Mouse (Mus musculus) CH12.LX (cell line): ENCODE results near the gene Trappc11. TPM values are rescaled to one million over a fixed set of nuclear protein-coding genes. Genes with fewer than 3 reads are reported as not detected.
"Not testable (repeated sequence)": the region's sequence is repeated elsewhere in the genome, so short reads cannot be mapped to it uniquely, and the experiment has no call there.

Experiments used
- DNase-seq: peaks from one replicate; pipeline ENCODE4 v3.0.0-alpha.2; 2013; ENCODE audit errors: extremely low read depth
- H3K27ac ChIP-seq: 2 replicates; pipeline ENCODE4 v1.5.1; 2012; ENCODE audit warnings: low read depth, mild to moderate bottlenecking, control low read depth, moderate library complexity; ENCODE audit not compliant: insufficient read depth
- H3K27me3 ChIP-seq: replicated peaks from 2 replicates; pipeline ENCODE3; 2012; ENCODE audit warnings: inconsistent platforms
- H3K36me3 ChIP-seq, 2 experiments: replicated peaks in 1 of 2; 2 replicates each; pipeline versions ENCODE3 to v1.6.1; 2012; ENCODE audit warnings: inconsistent platforms in 1 of 2, low read length in 1 of 2, mild to moderate bottlenecking in 1 of 2, mixed read lengths in 1 of 2, moderate library complexity in 1 of 2; ENCODE audit not compliant: control insufficient read depth in 1 of 2, insufficient read depth in 1 of 2
- H3K4me1 ChIP-seq, 2 experiments: 2 replicates each; pipeline ENCODE4 v1.6.1; 2012; ENCODE audit warnings: inconsistent platforms in 1 of 2, moderate library complexity in 1 of 2; ENCODE audit not compliant: insufficient read depth in 2 of 2, control insufficient read depth in 1 of 2
- H3K4me2 ChIP-seq: 2 replicates; pipeline ENCODE4 v1.6.1; 2012; ENCODE audit warnings: low read depth, mild to moderate bottlenecking, control low read depth; ENCODE audit not compliant: poor library complexity, insufficient read depth, severe bottlenecking
- H3K4me3 ChIP-seq, 3 experiments: fragments of 150-350 bp in 1 of 3; sonication (generic) in 1 of 3; replicated peaks in 1 of 3; 2 replicates each; pipeline versions ENCODE3 to v1.5.1; 2011 to 2012; ENCODE audit warnings: low read depth in 2 of 3, low read length in 2 of 3, mild to moderate bottlenecking in 2 of 3, moderate library complexity in 2 of 3, control low read depth in 1 of 3, improper control_type of control experiment in 1 of 3, inconsistent platforms in 1 of 3, mixed read lengths in 1 of 3; ENCODE audit not compliant: poor library complexity in 1 of 3
- H3K79me2 ChIP-seq: replicated peaks from 2 replicates; pipeline ENCODE4 v1.6.1; 2012; ENCODE audit warnings: mild to moderate bottlenecking, moderate library complexity; ENCODE audit not compliant: control insufficient read depth, poor library complexity, insufficient read depth, severe bottlenecking; ENCODE audit errors: extremely low read depth
- H3K9ac ChIP-seq: 2 replicates; pipeline ENCODE4 v1.6.1; 2012; ENCODE audit warnings: low read depth, mild to moderate bottlenecking, control low read depth, moderate library complexity; ENCODE audit not compliant: insufficient read depth
- H3K9me3 ChIP-seq: replicated peaks from 2 replicates; pipeline ENCODE3; 2012; ENCODE audit warnings: low read length, inconsistent platforms, mixed read lengths
- CHD2 ChIP-seq: IDR thresholded peaks from 2 replicates; pipeline ENCODE4 v1.6.1; 2011; ENCODE audit warnings: low read length, improper control_type of control experiment
- CTCF ChIP-seq, 2 experiments: IDR thresholded peaks in 1 of 2; conservative IDR thresholded peaks in 1 of 2; 2 replicates each; pipeline ENCODE4 v1.5.1; 2011 to 2012; ENCODE audit warnings: low read depth in 2 of 2, low read length in 2 of 2, improper control_type of control experiment in 1 of 2, inconsistent platforms in 1 of 2, mild to moderate bottlenecking in 1 of 2, moderate library complexity in 1 of 2
- ETS1 ChIP-seq: conservative IDR thresholded peaks from 2 replicates; pipeline ENCODE4 v1.6.1; 2012; ENCODE audit warnings: low read depth, mild to moderate bottlenecking, inconsistent platforms, low read length, improper control_type of control experiment, moderate library complexity
- GABPA ChIP-seq: IDR thresholded peaks from 2 replicates; pipeline ENCODE4 v1.6.1; 2012; ENCODE audit warnings: low read depth, low read length, improper control_type of control experiment, inconsistent platforms; ENCODE audit not compliant: insufficient replicate concordance
- HCFC1 ChIP-seq: IDR thresholded peaks from 2 replicates; pipeline ENCODE4 v1.6.1; 2012; ENCODE audit warnings: low read depth, mild to moderate bottlenecking, inconsistent platforms, low read length, improper control_type of control experiment
- IRF4 ChIP-seq: IDR thresholded peaks from 2 replicates; pipeline ENCODE4 v1.6.1; 2014; ENCODE audit warnings: low read depth, mild to moderate bottlenecking, inconsistent platforms, low read length, improper control_type of control experiment
- JUN ChIP-seq: IDR thresholded peaks from 2 replicates; pipeline ENCODE4 v1.6.1; 2011; ENCODE audit warnings: low read depth, mild to moderate bottlenecking, low read length, improper control_type of control experiment, moderate library complexity; ENCODE audit not compliant: insufficient read depth
- JUND ChIP-seq: conservative IDR thresholded peaks from 2 replicates; pipeline ENCODE4 v1.6.1; 2011; ENCODE audit warnings: low read depth, low read length, improper control_type of control experiment
- KAT2A ChIP-seq: IDR thresholded peaks from 2 replicates; pipeline ENCODE4 v1.6.1; 2012; ENCODE audit warnings: low read length, improper control_type of control experiment, inconsistent platforms; ENCODE audit not compliant: insufficient replicate concordance
- MAFK ChIP-seq: IDR thresholded peaks from 2 replicates; pipeline ENCODE4 v1.6.1; 2011; ENCODE audit warnings: low read length, improper control_type of control experiment; ENCODE audit not compliant: insufficient replicate concordance
- MAX ChIP-seq: IDR thresholded peaks from 2 replicates; pipeline ENCODE4 v1.6.1; 2011; ENCODE audit warnings: low read length, improper control_type of control experiment
- MAZ ChIP-seq: IDR thresholded peaks from 2 replicates; pipeline ENCODE4 v1.6.1; 2012; ENCODE audit warnings: low read depth, mild to moderate bottlenecking, inconsistent platforms, low read length, improper control_type of control experiment, moderate library complexity
- MEF2A ChIP-seq: IDR thresholded peaks from 2 replicates; pipeline ENCODE4 v1.6.1; 2014; ENCODE audit warnings: low read depth, mild to moderate bottlenecking, inconsistent platforms, low read length, improper control_type of control experiment, borderline replicate concordance
- MXI1 ChIP-seq: IDR thresholded peaks from 2 replicates; pipeline ENCODE4 v1.6.1; 2011; ENCODE audit warnings: mild to moderate bottlenecking, low read depth, low read length, improper control_type of control experiment
- MYC ChIP-seq: IDR thresholded peaks from 2 replicates; pipeline ENCODE4 v1.6.1; 2011; ENCODE audit warnings: low read depth, mild to moderate bottlenecking, improper control_type of control experiment, low read length
- NELFE ChIP-seq: IDR thresholded peaks from 2 replicates; pipeline ENCODE4 v1.6.1; 2011; ENCODE audit warnings: low read depth, low read length, improper control_type of control experiment
- PAX5 ChIP-seq: IDR thresholded peaks from 2 replicates; pipeline ENCODE4 v1.6.1; 2012; ENCODE audit warnings: low read length, inconsistent platforms, mixed read lengths
- POLR2A ChIP-seq: IDR thresholded peaks from 2 replicates; pipeline ENCODE4 v1.6.1; 2011; ENCODE audit warnings: low read depth, mild to moderate bottlenecking, improper control_type of control experiment, low read length
- POLR2AphosphoS2 ChIP-seq: IDR thresholded peaks from 2 replicates; pipeline ENCODE4 v1.6.1; 2011; ENCODE audit warnings: low read depth, low read length, improper control_type of control experiment
- RCOR1 ChIP-seq: conservative IDR thresholded peaks from 2 replicates; pipeline ENCODE4 v1.6.1; 2012; ENCODE audit warnings: low read depth, mild to moderate bottlenecking, inconsistent platforms, low read length, improper control_type of control experiment
- SIN3A ChIP-seq: IDR thresholded peaks from 2 replicates; pipeline ENCODE4 v1.6.1; 2012; ENCODE audit warnings: low read length, improper control_type of control experiment, inconsistent platforms
- UBTF ChIP-seq: IDR thresholded peaks from 2 replicates; pipeline ENCODE4 v1.6.1; 2012; ENCODE audit warnings: low read depth, mild to moderate bottlenecking, inconsistent platforms, low read length, improper control_type of control experiment, moderate library complexity
- USF2 ChIP-seq: conservative IDR thresholded peaks from 2 replicates; pipeline ENCODE4 v1.6.1; 2011; ENCODE audit warnings: low read depth, low read length, improper control_type of control experiment
- ZC3H11A ChIP-seq: IDR thresholded peaks from 2 replicates; pipeline ENCODE4 v1.6.1; 2012; ENCODE audit warnings: low read depth, mild to moderate bottlenecking, inconsistent platforms, low read length, improper control_type of control experiment
- ZKSCAN1 ChIP-seq: IDR thresholded peaks from 2 replicates; pipeline ENCODE4 v1.6.1; 2012; ENCODE audit warnings: low read depth, inconsistent platforms, low read length, improper control_type of control experiment, borderline replicate concordance
- ZMIZ1 ChIP-seq: IDR thresholded peaks from 2 replicates; pipeline ENCODE4 v1.6.1; 2012; ENCODE audit warnings: low read depth, mild to moderate bottlenecking, inconsistent platforms, low read length, improper control_type of control experiment
- ZNF384 ChIP-seq: IDR thresholded peaks from 2 replicates; pipeline ENCODE4 v1.6.1; 2012; ENCODE audit warnings: low read depth, low read length, improper control_type of control experiment, inconsistent platforms
- dilution Hi-C: fragments of 300-500 bp; cut with MboI; formaldehyde crosslinking; loops from 2 replicates; pipeline ENCODE4 v1.14.3; 2020; ENCODE audit warnings: low sequenced_read_pairs; ENCODE audit not compliant: extremely low pct_unique_long_range_greater_than_20kb, extremely low pct_ligation_motif_present
- in situ Hi-C: fragments of 300-500 bp; cut with MboI; formaldehyde crosslinking; loops from 3 replicates; pipeline ENCODE4 v1.14.3; 2019; ENCODE audit warnings: low sequenced_read_pairs, low pct_ligation_motif_present, low pct_unique_long_range_greater_than_20kb, mixed read lengths
- polyA plus RNA-seq: library from polyadenylated mRNA; unstranded; fragments of >175 nt; gene quantifications from 2 replicates; pipeline ENCODE4 v1.2.1, GENCODE M21; 2012; ENCODE audit warnings: low read depth; ENCODE audit not compliant: insufficient read length
- total RNA-seq, 2 experiments: library from RNA; depleted of rRNA; stranded (reverse); fragments of 300-350 nt in 1 of 2; fragments of >200 nt in 1 of 2; gene quantifications; 2 replicates each; pipeline ENCODE4 v1.2.3; 2012 to 2014

Gene Trappc11
- total and polyA plus RNA-seq, 3 experiments, result 16.3 to 24.6 (median 20.8) TPM

GRCm38 (mm10) chr8:47459216-47459749 is 74.0 kb downstream of the Trappc11 start:
- no peak for DNase-seq
- Histone ChIP-seq H3K9ac (no peak overlapping the region), H3K4me1 (no peaks in the 10 kb centered on the region), H3K27ac (no peak overlapping the region), H3K79me2 (no peaks in the 10 kb centered on the region), H3K9me3 (peaks cover 5% of the 10 kb centered on the region), H3K4me3 (no peak overlapping the region), H3K4me2 (no peak overlapping the region), H3K36me3 (no peaks in the 10 kb centered on the region), H3K27me3 (no peaks in the 10 kb centered on the region)
- in situ Hi-C loops (no loop called here), dilution Hi-C loops (no loop called here)
- TF ChIP-seq JUN (no peak), MXI1 (no peak), NELFE (no peak), ZMIZ1 (no peak), MYC (no peak), ETS1 (no peak), USF2 (no peak), ZC3H11A (no peak), POLR2A (no peak), MAX (no peak), ZNF384 (no peak), MEF2A (no peak)

- H3K27me3 ChIP-seq, result no peaks in the 10 kb centered on the region
- H3K9me3 ChIP-seq, result peaks cover 5% of the 10 kb centered on the region
- H3K4me3 ChIP-seq, result no peak overlapping the region
- in situ Hi-C loops, result no loop called here
- H3K27ac ChIP-seq, result no peak overlapping the region
- no peaks in the 10 kb centered on the region for H3K36me3 ChIP-seq
- TF ChIP-seq GABPA (no peak), KAT2A (no peak), ZC3H11A (no peak), JUND (no peak), HCFC1 (no peak), UBTF (no peak), MAZ (no peak), IRF4 (no peak), USF2 (no peak), RCOR1 (no peak), SIN3A (no peak), ZMIZ1 (no peak), ZKSCAN1 (no peak), POLR2A (no peak), MAX (no peak), POLR2AphosphoS2 (no peak), PAX5 (no peak), CTCF (conservative IDR thresholded peaks at IDR 0.05 in 1 of 2, IDR thresholded peaks at IDR 0.05 in 1 of 2; ENCODE audit: low read depth in 2 of 2, low read length in 2 of 2) (no peak), MAFK (no peak), CHD2 (no peak)
- TF ChIP-seq, all 38 proteins: peak for 0
- dilution Hi-C loops, result no loop called here
- no peak overlapping the region for H3K9ac ChIP-seq
- H3K79me2 ChIP-seq, result no peaks in the 10 kb centered on the region
- DNase-seq, result no peak
- H3K4me1 ChIP-seq, result no peaks in the 10 kb centered on the region
- no peak overlapping the region for H3K4me2 ChIP-seq
These were observed 74.7 kb downstream of the Trappc11 start for GRCm38 (mm10) chr8:47458591-47458990.

GRCm38 (mm10) chr8:47449211-47449610 is 84.1 kb downstream of the Trappc11 start:
- H3K36me3 ChIP-seq, H3K4me3 ChIP-seq, H3K27ac ChIP-seq, dilution Hi-C loops, in situ Hi-C loops, H3K4me1 ChIP-seq, H3K9ac ChIP-seq, H3K79me2 ChIP-seq, DNase-seq, H3K4me2 ChIP-seq, H3K27me3 ChIP-seq, H3K9me3 ChIP-seq: not testable (repeated sequence)
